ENCODE assay signal across 36 mouse cellular contexts in the genomic region with DNA sequence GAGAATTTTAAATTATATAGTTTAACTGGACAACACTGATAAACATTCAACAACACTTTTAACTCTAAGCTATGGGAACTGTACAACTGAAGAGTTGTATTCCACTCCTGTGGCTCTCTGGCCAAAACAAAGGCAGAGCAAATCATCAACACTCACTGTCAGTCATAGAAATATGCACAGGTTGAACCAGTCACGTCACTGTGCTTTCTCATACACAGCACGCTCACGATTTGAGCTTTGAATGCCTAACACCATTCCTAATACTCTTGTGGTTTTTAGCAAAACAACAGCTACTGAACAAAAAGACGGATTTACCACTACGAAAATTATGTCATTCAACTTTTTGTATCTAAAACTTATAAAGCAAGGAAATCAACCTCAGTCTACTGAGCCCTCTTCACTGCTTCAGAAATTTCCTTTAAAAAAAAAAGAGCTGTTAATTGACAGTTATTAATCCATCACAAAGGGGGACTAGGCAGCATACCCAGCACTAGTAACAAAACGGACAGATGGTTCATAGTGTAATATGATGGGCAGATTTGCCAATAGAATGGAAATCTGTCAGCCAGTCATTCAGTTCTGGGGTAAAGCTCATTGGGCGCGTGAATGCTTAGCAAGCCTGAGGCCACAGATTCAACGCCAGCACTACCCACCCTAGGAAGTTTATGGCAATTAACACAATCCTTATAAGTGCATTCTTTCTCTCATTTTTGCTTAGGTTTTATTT. TPM values are rescaled to one million over a fixed set of nuclear protein-coding genes. Genes with fewer than 3 reads are reported as not detected.
A peak's percentile ranks its signal among the peaks of the same experiment; 100 is the strongest.
DNase-seq lines count a peak whose midpoint lies in the region; ATAC-seq and TF ChIP-seq lines count a peak whose summit lies in the region.
"Had no signal": no experiment of that assay in that cellular context is flagged by ENCODE, and none has a peak within 500 bp of the region (broad histone marks: within the 10 kb centered on the region; RNA-seq: fewer than 3 reads in every experiment).

No protein-coding gene starts in this region.

- H3K27me3 ChIP-seq in hindbrain, embryonic 15.5 days: no peaks in the 10 kb centered on the region
- H3K27me3 ChIP-seq in hindbrain, embryonic 10.5 days (ENCODE audit: insufficient read depth, poor library complexity, severe bottlenecking): no peaks in the 10 kb centered on the region
- H3K27me3 ChIP-seq in midbrain, postnatal 0 days (ENCODE audit: insufficient read depth, low read length): no peaks in the 10 kb centered on the region
- H3K27me3 ChIP-seq in midbrain, embryonic 10.5 days (ENCODE audit: low read depth, poor library complexity, severe bottlenecking): no peaks in the 10 kb centered on the region
- no peaks in the 10 kb centered on the region for H3K27me3 ChIP-seq in forebrain, embryonic 14.5 days (replicated peaks; ENCODE audit: control insufficient read depth, insufficient read depth, low read length)
- H3K27me3 ChIP-seq in heart, embryonic 12.5 days (replicated peaks): no peaks in the 10 kb centered on the region
- H3K27me3 ChIP-seq: heart, embryonic 15.5 days; kidney, embryonic 15.5 days; limb, embryonic 15.5 days; liver, embryonic 13.5 days; neural tube, embryonic 12.5 days had no signal

- no peak overlapping the region for H3K4me2 ChIP-seq in hindbrain, embryonic 15.5 days
- no peak overlapping the region for H3K4me2 ChIP-seq in midbrain, postnatal 0 days (ENCODE audit: low read depth, low read length, poor library complexity, severe bottlenecking)
- H3K4me2 ChIP-seq in forebrain, embryonic 14.5 days (ENCODE audit: low read length): no peak overlapping the region
- no peak overlapping the region for H3K4me2 ChIP-seq in heart, embryonic 12.5 days
- H3K4me2 ChIP-seq: heart, embryonic 15.5 days; kidney, embryonic 15.5 days; limb, embryonic 15.5 days; liver, embryonic 13.5 days; neural tube, embryonic 12.5 days had no signal

- H3K9me3 ChIP-seq in hindbrain, embryonic 15.5 days: no peaks in the 10 kb centered on the region
- H3K9me3 ChIP-seq in hindbrain, embryonic 10.5 days: no peaks in the 10 kb centered on the region
- H3K9me3 ChIP-seq in midbrain, postnatal 0 days (ENCODE audit: low read length): no peaks in the 10 kb centered on the region
- H3K9me3 ChIP-seq in midbrain, embryonic 10.5 days (replicated peaks): no peaks in the 10 kb centered on the region
- H3K9me3 ChIP-seq in forebrain, embryonic 14.5 days (replicated peaks; ENCODE audit: control insufficient read depth, low read length): no peaks in the 10 kb centered on the region
- no peaks in the 10 kb centered on the region for H3K9me3 ChIP-seq in heart, embryonic 12.5 days (replicated peaks)
- H3K9me3 ChIP-seq: heart, embryonic 15.5 days; kidney, embryonic 15.5 days; limb, embryonic 10.5 days; limb, embryonic 15.5 days; liver, embryonic 13.5 days; neural tube, embryonic 12.5 days had no signal

- H3K36me3 ChIP-seq in hindbrain, embryonic 15.5 days: no peaks in the 10 kb centered on the region
- peaks cover 24% of the 10 kb centered on the region for H3K36me3 ChIP-seq in hindbrain, embryonic 10.5 days
- H3K36me3 ChIP-seq in midbrain, postnatal 0 days (ENCODE audit: insufficient read depth, low read length): no peaks in the 10 kb centered on the region
- peaks cover 48% of the 10 kb centered on the region for H3K36me3 ChIP-seq in midbrain, embryonic 10.5 days
- H3K36me3 ChIP-seq in forebrain, embryonic 14.5 days (ENCODE audit: control insufficient read depth, insufficient read depth, low read length): 0 out of 2 replicates have a peak, but pooled peaks cover 3% of the 10 kb centered on the region
- no peaks in the 10 kb centered on the region for H3K36me3 ChIP-seq in heart, embryonic 12.5 days
- H3K36me3 ChIP-seq: heart, embryonic 15.5 days; kidney, embryonic 15.5 days; limb, embryonic 10.5 days; limb, embryonic 15.5 days; liver, embryonic 13.5 days had no signal

- H3K27ac ChIP-seq in hindbrain, embryonic 15.5 days (replicated peaks): no peak overlapping the region
- H3K27ac ChIP-seq in hindbrain, embryonic 10.5 days: no peak overlapping the region
- H3K27ac ChIP-seq in midbrain, postnatal 0 days (ENCODE audit: low read depth, low read length): no peak overlapping the region
- H3K27ac ChIP-seq in midbrain, embryonic 10.5 days (replicated peaks): no peak overlapping the region
- peak overlapping the region; percentile 63 for H3K27ac ChIP-seq in forebrain, embryonic 14.5 days (ENCODE audit: low read depth, low read length)
- no peak overlapping the region for H3K27ac ChIP-seq in heart, embryonic 12.5 days (ENCODE audit: poor library complexity, severe bottlenecking)
- H3K27ac ChIP-seq: heart, embryonic 15.5 days; kidney, embryonic 15.5 days; layer of hippocampus, adult 2 months; limb, embryonic 10.5 days; limb, embryonic 15.5 days; liver, embryonic 13.5 days; neural tube, embryonic 12.5 days had no signal

- intact Hi-C loops in heart, postnatal 10 days (cut with DNase I): no loop called here

- H3K4me1 ChIP-seq in hindbrain, embryonic 15.5 days (replicated peaks): no peaks in the 10 kb centered on the region
- H3K4me1 ChIP-seq in hindbrain, embryonic 10.5 days (replicated peaks): 0 out of 2 replicates have a peak, but pooled peaks cover 5% of the 10 kb centered on the region
- no peaks in the 10 kb centered on the region for H3K4me1 ChIP-seq in midbrain, postnatal 0 days (ENCODE audit: insufficient read depth, low read length)
- 0 out of 2 replicates have a peak, but pooled peaks cover 4% of the 10 kb centered on the region for H3K4me1 ChIP-seq in midbrain, embryonic 10.5 days
- peaks cover 12% of the 10 kb centered on the region; the same call in 1 of the 2 replicates for H3K4me1 ChIP-seq in forebrain, embryonic 14.5 days (ENCODE audit: control insufficient read depth, insufficient read depth, low read length)
- H3K4me1 ChIP-seq in heart, embryonic 12.5 days (replicated peaks): no peaks in the 10 kb centered on the region
- H3K4me1 ChIP-seq: heart, embryonic 15.5 days; kidney, embryonic 15.5 days; liver, embryonic 13.5 days; neural tube, embryonic 12.5 days had no signal

- 0 out of 2 replicates have a peak, but pooled peaks have one; percentile 38 for ATAC-seq in hindbrain, embryonic 15.5 days (ENCODE audit: low FRiP score, low read depth)
- ATAC-seq in midbrain, postnatal 0 days (ENCODE audit: low FRiP score): no peak
- ATAC-seq in forebrain, embryonic 14.5 days: peak; percentile 83
- ATAC-seq in heart, embryonic 12.5 days (ENCODE audit: insufficient number of reproducible peaks, low FRiP score): no peak
- ATAC-seq: inflammation-experienced regulatory T-cells, adult 6 months; midbrain, embryonic 16.5 days; Patski had no signal

- WGBS in hindbrain, embryonic 15.5 days: 62% methylated on average over 9 of the region's 9 CpGs
- 81% methylated on average over 9 of the region's 9 CpGs for WGBS in hindbrain, embryonic 10.5 days
- WGBS in midbrain, postnatal 0 days: 54% methylated on average over 9 of the region's 9 CpGs
- WGBS in midbrain, embryonic 10.5 days: 90% methylated on average over 9 of the region's 9 CpGs
- 41% methylated on average over 9 of the region's 9 CpGs for WGBS in forebrain, embryonic 14.5 days
- WGBS in heart, embryonic 12.5 days: 83% methylated on average over 9 of the region's 9 CpGs

- H3K4me3 ChIP-seq in hindbrain, embryonic 15.5 days: no peak overlapping the region
- H3K4me3 ChIP-seq in hindbrain, embryonic 10.5 days: no peak overlapping the region
- no peak overlapping the region for H3K4me3 ChIP-seq in midbrain, postnatal 0 days (ENCODE audit: low read depth, low read length)
- H3K4me3 ChIP-seq in midbrain, embryonic 10.5 days: no peak overlapping the region
- H3K4me3 ChIP-seq in forebrain, embryonic 14.5 days (ENCODE audit: low read depth, low read length): no peak overlapping the region
- H3K4me3 ChIP-seq in heart, embryonic 12.5 days: no peak overlapping the region
- H3K4me3 ChIP-seq: heart, embryonic 15.5 days; kidney, embryonic 15.5 days; layer of hippocampus, adult 2 months; limb, embryonic 10.5 days; limb, embryonic 15.5 days; liver, embryonic 13.5 days; myocyte; neural tube, embryonic 12.5 days had no signal

- no peak for DNase-seq in hindbrain, embryonic 10.5 days (ENCODE audit: low spot score)
- peak; percentile 49 for DNase-seq in midbrain, postnatal 0 days (ENCODE audit: low spot score)
- no peak for DNase-seq in midbrain, embryonic 10.5 days (ENCODE audit: low spot score)
- peak; percentile 81 for DNase-seq in forebrain, embryonic 14.5 days (ENCODE audit: low spot score)
- peak; percentile 68 for DNase-seq in retina, postnatal 1 day
- DNase-seq in heart, postnatal 10 days: no peak
- DNase-seq: adrenal gland, postnatal 10 days; cerebellum, adult 2 months; gastrocnemius, postnatal 14 days; heart, postnatal 36 days; kidney, adult 18-20 months; kidney, postnatal 25 days; liver, embryonic 13.5 days; lung, adult 2 months; lung, postnatal 10 days; thymus, postnatal 4 days had no signal

- TF ChIP-seq CTCF in midbrain, postnatal 0 days (IDR thresholded peaks at IDR 0.05): no peak

- no peak overlapping the region for H3K9ac ChIP-seq in hindbrain, embryonic 15.5 days
- no peak overlapping the region for H3K9ac ChIP-seq in midbrain, postnatal 0 days (replicated peaks; ENCODE audit: low read length, poor library complexity, severe bottlenecking)
- no peak overlapping the region for H3K9ac ChIP-seq in forebrain, embryonic 14.5 days (ENCODE audit: low read length)
- no peak overlapping the region for H3K9ac ChIP-seq in heart, embryonic 12.5 days
- H3K9ac ChIP-seq: heart, embryonic 15.5 days; kidney, embryonic 15.5 days; limb, embryonic 15.5 days; liver, embryonic 13.5 days; neural tube, embryonic 12.5 days had no signal

RNA-seq across cellular contexts. Expression of a gene that starts 20.8 kb away (rescaled TPM):
- polyA plus RNA-seq in hindbrain, embryonic 15.5 days (2015; fragmentation: Nextera tagmentation; extraction: Ambion mirVana): 6.9 and 11.1 TPM in 2 replicates
- polyA plus RNA-seq in hindbrain, embryonic 10.5 days (2016; fragmentation: Nextera tagmentation; extraction: Ambion mirVana): 18.3 and 18.6 TPM in 2 replicates
- total RNA-seq in midbrain, postnatal 0 days (2014; rRNA removed): 7.2 and 9.4 TPM in 2 replicates
- 4.9 and 5.9 TPM in 2 replicates for polyA plus RNA-seq in midbrain, postnatal 0 days (2015; fragmentation: Nextera tagmentation; extraction: Ambion mirVana)
- 24.8 and 30.2 TPM in 2 replicates for polyA plus RNA-seq in midbrain, embryonic 10.5 days (2016; fragmentation: Nextera tagmentation; extraction: Ambion mirVana)
- polyA plus RNA-seq in forebrain, embryonic 14.5 days (2014; fragmentation: Nextera tagmentation; extraction: Ambion mirVana): 16.5 and 17.7 TPM in 2 replicates
- 0.92 and 1.1 TPM in 2 replicates for polyA plus RNA-seq in heart, embryonic 12.5 days (2016; fragmentation: Nextera tagmentation; extraction: Ambion mirVana)
- total RNA-seq in heart, postnatal 10 days (2021): 1 to 10 TPM; 2.4 to 2.7 TPM
- total RNA-seq: MEL had no signal

RNA-seq across cellular contexts. Expression of a gene that starts 28.5 kb away (rescaled TPM):
- polyA plus RNA-seq in hindbrain, embryonic 15.5 days (2015; fragmentation: Nextera tagmentation; extraction: Ambion mirVana): not detected in 2 replicates
- not detected in 2 replicates for polyA plus RNA-seq in hindbrain, embryonic 10.5 days (2016; fragmentation: Nextera tagmentation; extraction: Ambion mirVana)
- total RNA-seq in midbrain, postnatal 0 days (2014; rRNA removed): 0.05 and 0.28 TPM in 2 replicates
- polyA plus RNA-seq in midbrain, postnatal 0 days (2015; fragmentation: Nextera tagmentation; extraction: Ambion mirVana): 0.22 TPM in 1 of 2 replicates, not detected in the other
- not detected in 2 replicates for polyA plus RNA-seq in midbrain, embryonic 10.5 days (2016; fragmentation: Nextera tagmentation; extraction: Ambion mirVana)
- not detected in 2 replicates for polyA plus RNA-seq in forebrain, embryonic 14.5 days (2014; fragmentation: Nextera tagmentation; extraction: Ambion mirVana)
- polyA plus RNA-seq in heart, embryonic 12.5 days (2016; fragmentation: Nextera tagmentation; extraction: Ambion mirVana): not detected in 2 replicates
- total RNA-seq in heart, postnatal 10 days (2021): not detected
- total RNA-seq: adrenal gland, postnatal 10 days; granulocyte monocyte progenitor cell, adult 5-6 weeks; megakaryocyte-erythroid progenitor cell, adult 5-6 weeks; MEL had no signal
- polyA plus RNA-seq: embryonic facial prominence, embryonic 11.5 days; heart, embryonic 15.5 days; inflammation-experienced regulatory T-cells, adult 6 months; limb, embryonic 10.5 days; limb, embryonic 15.5 days; liver, embryonic 13.5 days; lung, adult 2 months; macrophage; midbrain, embryonic 16.5 days; myocyte; neural tube, embryonic 12.5 days; Patski; small intestine, adult 2 months; stomach, embryonic 14.5 days; thymus, postnatal 0 days had no signal

Comparison
In these comparisons a context has a peak if more than half of its experiments do, and no peak if none do; other contexts are left out.
1. DNase-seq: peak in midbrain, postnatal 0 days (single experiment), forebrain, embryonic 14.5 days (single experiment) and retina, postnatal 1 day (single experiment); none in hindbrain, embryonic 10.5 days (single experiment), midbrain, embryonic 10.5 days (single experiment) and heart, postnatal 10 days (0 of 2).
2. ATAC-seq: peak in hindbrain, embryonic 15.5 days (single experiment) and forebrain, embryonic 14.5 days (single experiment); none in midbrain, postnatal 0 days (single experiment) and heart, embryonic 12.5 days (single experiment).